Mouse (Mus musculus) kidney, adult 2 months (tissue): ENCODE data around the gene Ptcra. TPM values are rescaled to one million over a fixed set of nuclear protein-coding genes. Genes with fewer than 3 reads are reported as not detected.
A peak's percentile ranks its signal among the peaks of the same experiment; 100 is the strongest.
"Not testable (repeated sequence)": the region's sequence is repeated elsewhere in the genome, so short reads cannot be mapped to it uniquely, and the experiment has no call there.

ENCODE experiments used
- DNase-seq: peaks from one replicate; pipeline ENCODE4 v3.0.0; 2021
- H3K27ac ChIP-seq: fragments of 200-500 bp; 2 replicates; pipeline ENCODE4 v1.5.1; 2012; ENCODE audit warnings: low read depth, low read length, control low read depth, inconsistent platforms; ENCODE audit not compliant: insufficient read depth
- H3K27me3 ChIP-seq: fragments of 200-500 bp; replicated peaks from 2 replicates; pipeline ENCODE4 v1.6.1; 2012; ENCODE audit warnings: mild to moderate bottlenecking, moderate library complexity, low read length, inconsistent platforms; ENCODE audit not compliant: control insufficient read depth, insufficient read depth
- H3K36me3 ChIP-seq: fragments of 200-500 bp; 2 replicates; pipeline ENCODE4 v1.6.1; 2012; ENCODE audit warnings: mild to moderate bottlenecking, moderate library complexity, low read length, inconsistent platforms; ENCODE audit not compliant: control insufficient read depth, insufficient read depth
- H3K4me1 ChIP-seq: fragments of 200-500 bp; 2 replicates; pipeline ENCODE4 v1.6.1; 2011; ENCODE audit warnings: low read length; ENCODE audit not compliant: control insufficient read depth, insufficient read depth
- H3K4me3 ChIP-seq: fragments of 200-500 bp; 2 replicates; pipeline ENCODE4 v1.5.1; 2011; ENCODE audit warnings: mild to moderate bottlenecking, low read depth, low read length, control low read depth; ENCODE audit not compliant: insufficient read depth
- CTCF ChIP-seq: fragments of 200-500 bp; conservative IDR thresholded peaks from 2 replicates; pipeline ENCODE4 v1.5.1; 2011; ENCODE audit warnings: low read depth, mild to moderate bottlenecking, control low read depth, low read length, moderate library complexity, mixed read lengths; ENCODE audit not compliant: insufficient read depth, insufficient read length
- POLR2A ChIP-seq: fragments of 200-500 bp; IDR thresholded peaks from one replicate; pipeline ENCODE4 v1.6.1; 2011; ENCODE audit warnings: low read depth, low read length, control low read depth
- whole genome bisulfite sequencing: fragments of 180-500 bp; shearing (Covaris S2); methylation state at CpG from one replicate; pipeline ENCODE4 v1.1.7; 2018; 5-methylcytosine and 5-hydroxymethylcytosine counted together
- polyA plus RNA-seq: library from polyadenylated mRNA; depleted of rRNA; stranded (reverse); fragments of >200 nt; gene quantifications from 2 replicates; pipeline ENCODE4 v1.2.3, GENCODE M21; 2012

Ptcra gene
- polyA plus RNA-seq, 1 experiment: 0.06 TPM

- Histone ChIP-seq H3K27me3 (no peaks in the 10 kb centered on the region), H3K36me3 (peaks cover 1% of the 10 kb centered on the region; the same call in 1 of the 2 replicates), H3K27ac (peak overlapping the region; percentile 75), H3K4me3 (peak overlapping the region; percentile 89), H3K4me1 (peaks cover 7% of the 10 kb centered on the region; the same call in 1 of the 2 replicates)
- DNase-seq: no peak
- WGBS: 4% methylated on average over 5 of the region's 5 CpGs
- no peak for TF ChIP-seq POLR2A
- TF ChIP-seq CTCF: no peak
These were observed 8.5 kb upstream of the Ptcra start for GRCm38 (mm10) chr17:46772038-46772403.

GRCm38 (mm10) chr17:46771616-46772015 lies 8.1 kb upstream of the Ptcra start:
- WGBS: 65% methylated on average over 17 of the region's 17 CpGs
- no peak overlapping the region for H3K4me3 ChIP-seq
- H3K27me3 ChIP-seq: no peaks in the 10 kb centered on the region
- peaks cover 1% of the 10 kb centered on the region; the same call in 1 of the 2 replicates for H3K36me3 ChIP-seq
- DNase-seq: no peak
- TF ChIP-seq POLR2A: no peak
- no peak for TF ChIP-seq CTCF
- H3K4me1 ChIP-seq: peaks cover 7% of the 10 kb centered on the region; the same call in 1 of the 2 replicates
- no peak overlapping the region for H3K27ac ChIP-seq

GRCm38 (mm10) chr17:46771025-46771424 lies 7.5 kb upstream of the Ptcra start:
- WGBS: 84% methylated on average over 4 of the region's 4 CpGs
- H3K27ac ChIP-seq: no peak overlapping the region
- TF ChIP-seq POLR2A: no peak
- no peak for TF ChIP-seq CTCF

GRCm38 (mm10) chr17:46770546-46770945 lies 7.0 kb upstream of the Ptcra start:
- no peak for TF ChIP-seq CTCF
- no peak for TF ChIP-seq POLR2A
- DNase-seq: no peak
- Histone ChIP-seq H3K36me3 (no peaks in the 10 kb centered on the region), H3K4me3 (no peak overlapping the region), H3K4me1 (peaks cover 7% of the 10 kb centered on the region; the same call in 1 of the 2 replicates), H3K27me3 (no peaks in the 10 kb centered on the region), H3K27ac (no peak overlapping the region)
- 91% methylated on average over 11 of the region's 11 CpGs for WGBS

More at GRCm38 (mm10) chr17:46771025-46771424, 7.5 kb upstream of the Ptcra start:
- H3K4me1 ChIP-seq: peaks cover 7% of the 10 kb centered on the region; the same call in 1 of the 2 replicates
- no peak overlapping the region for H3K4me3 ChIP-seq
- H3K36me3 ChIP-seq: peaks cover 1% of the 10 kb centered on the region; the same call in 1 of the 2 replicates
- H3K27me3 ChIP-seq: no peaks in the 10 kb centered on the region
- DNase-seq: no peak

GRCm38 (mm10) chr17:46767868-46768267 lies 4.4 kb upstream of the Ptcra start:
- peaks cover 7% of the 10 kb centered on the region; the same call in 1 of the 2 replicates for H3K4me1 ChIP-seq

GRCm38 (mm10) chr17:46764916-46765315 lies 1.4 kb upstream of the Ptcra start:
- not testable (repeated sequence) for H3K4me3 ChIP-seq, H3K4me1 ChIP-seq, H3K36me3 ChIP-seq, H3K27ac ChIP-seq, H3K27me3 ChIP-seq, DNase-seq
- WGBS: 67% methylated on average over 9 of the region's 9 CpGs

More at GRCm38 (mm10) chr17:46767868-46768267, 4.4 kb upstream of the Ptcra start:
- Histone ChIP-seq H3K27me3 (no peaks in the 10 kb centered on the region), H3K4me3 (no peak overlapping the region), H3K27ac (no peak overlapping the region), H3K36me3 (no peaks in the 10 kb centered on the region)
- peak; percentile 27 for DNase-seq
- TF ChIP-seq CTCF: no peak
- TF ChIP-seq POLR2A: no peak
- WGBS: 33% methylated on average over 8 of the region's 8 CpGs

- Histone ChIP-seq H3K4me1 (no peaks in the 10 kb centered on the region), H3K27me3 (no peaks in the 10 kb centered on the region), H3K36me3 (no peaks in the 10 kb centered on the region), H3K4me3 (no peak overlapping the region), H3K27ac (no peak overlapping the region)
- 88% methylated on average over 12 of the region's 12 CpGs for WGBS
- DNase-seq: no peak
- no peak for TF ChIP-seq CTCF
- no peak for TF ChIP-seq POLR2A
These were observed 4.8 kb downstream of the Ptcra start for GRCm38 (mm10) chr17:46758753-46759152.
